Mouse (Mus musculus) midbrain, embryonic 11.5 days (tissue): ENCODE results near the gene Cdkl3. TPM values are rescaled to one million over a fixed set of nuclear protein-coding genes. Genes with fewer than 3 reads are reported as not detected.

Experiments used
- ATAC-seq: fragments of 200-750 bp; cut with Nextera tagmentation; 2 replicates; pipeline ENCODE4 v1.8.0; 2017; ENCODE audit warnings: moderate TSS enrichment, moderate library complexity; ENCODE audit not compliant: low FRiP score
- DNase-seq: peaks from one replicate; pipeline ENCODE4 v3.0.0; 2015; ENCODE audit warnings: low spot score; ENCODE audit errors: missing footprints
- H3K27ac ChIP-seq: fragments of 300-500 bp; sonication (generic); 2 replicates; pipeline ENCODE4 v1.5.1; 2014; ENCODE audit warnings: low read depth, low read length
- H3K27me3 ChIP-seq: fragments of 300-500 bp; sonication (generic); 2 replicates; pipeline ENCODE4 v1.6.1; 2014; ENCODE audit warnings: mild to moderate bottlenecking, low read length, moderate library complexity, mixed read lengths; ENCODE audit not compliant: control insufficient read depth, insufficient read depth
- H3K36me3 ChIP-seq: fragments of 300-500 bp; sonication (generic); 2 replicates; pipeline ENCODE4 v1.6.1; 2014; ENCODE audit warnings: mild to moderate bottlenecking, low read length, moderate library complexity, mixed read lengths; ENCODE audit not compliant: control insufficient read depth, insufficient read depth
- H3K4me1 ChIP-seq: fragments of 300-500 bp; sonication (generic); 2 replicates; pipeline ENCODE4 v1.6.1; 2014; ENCODE audit warnings: low read length; ENCODE audit not compliant: control insufficient read depth, insufficient read depth
- H3K4me2 ChIP-seq: fragments of 300-500 bp; sonication (generic); 2 replicates; pipeline ENCODE4 v1.6.1; 2014; ENCODE audit warnings: mild to moderate bottlenecking, moderate library complexity
- H3K4me3 ChIP-seq: fragments of 300-500 bp; sonication (generic); 2 replicates; pipeline ENCODE4 v1.5.1; 2014; ENCODE audit warnings: low read depth, low read length
- H3K9ac ChIP-seq: fragments of 300-500 bp; sonication (generic); 2 replicates; pipeline ENCODE4 v1.6.1; 2014; ENCODE audit warnings: low read length
- H3K9me3 ChIP-seq: fragments of 300-500 bp; sonication (generic); 2 replicates; pipeline ENCODE4 v1.6.1; 2016; ENCODE audit warnings: low read length; ENCODE audit not compliant: control insufficient read depth
- WGBS: fragments of 180-500 bp; shearing (Covaris S2); extraction: QIAGEN DNeasy Blood & Tissue Kit; methylation state at CpG from one replicate; pipeline ENCODE4 v1.1.7; 2014; 5-methylcytosine and 5-hydroxymethylcytosine counted together
- microRNA-seq: library from miRNA; unstranded; fragments of <30 nt; microRNA quantifications from one replicate; pipeline ENCODE4, GENCODE M21; 2017
- polyA plus RNA-seq: library from polyadenylated mRNA; unstranded; fragments of >200 nt; fragmentation: Nextera tagmentation; extraction: Ambion mirVana; gene quantifications from 2 replicates; pipeline ENCODE4 v1.2.1, GENCODE M21; 2014

Cdkl3 gene
- polyA plus RNA-seq, 1 experiment from 2014 or later, result 11.0 TPM

DNA sequence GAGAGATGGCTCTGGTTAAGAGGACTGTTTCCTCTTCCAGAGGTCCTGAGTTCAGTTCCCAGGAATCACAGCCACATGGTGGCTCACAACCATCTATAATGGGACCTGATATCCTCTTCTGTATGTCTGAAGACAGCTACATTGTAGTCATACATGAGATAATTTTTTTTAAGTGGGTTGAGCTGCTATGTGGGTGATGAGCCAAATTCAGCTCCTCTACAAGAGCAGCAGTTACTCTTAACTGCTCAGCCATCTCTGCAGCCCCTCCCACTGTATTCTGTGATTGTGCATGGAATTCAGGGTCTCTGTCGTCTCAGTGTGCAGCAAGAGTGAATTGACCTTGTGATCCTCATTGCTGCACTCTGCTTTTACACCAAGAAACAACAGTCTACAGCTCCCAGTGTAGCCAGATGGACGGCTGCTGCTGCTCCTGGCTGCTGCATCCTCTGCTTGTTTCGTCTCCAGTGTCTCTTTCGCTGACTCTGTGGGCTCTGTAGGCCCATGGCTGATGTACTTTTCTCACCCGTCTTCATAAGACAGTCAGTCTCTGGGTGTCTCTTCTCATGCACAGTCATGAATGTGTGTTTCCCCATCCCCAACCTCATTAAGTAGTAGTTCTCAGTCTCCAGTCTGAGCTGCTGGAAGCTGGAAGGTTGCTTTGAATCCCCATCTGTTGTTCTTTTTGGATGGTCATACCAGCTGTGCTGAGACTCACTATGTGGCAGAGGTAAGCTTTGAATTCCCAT lies 124.5 kb downstream of the Cdkl3 start:
- Histone ChIP-seq H3K4me1 (no peaks in the 10 kb centered on the region), H3K9me3 (no peaks in the 10 kb centered on the region), H3K4me3 (no peak overlapping the region), H3K27ac (no peak overlapping the region), H3K27me3 (no peaks in the 10 kb centered on the region), H3K36me3 (peaks cover 12% of the 10 kb centered on the region), H3K4me2 (no peak overlapping the region), H3K9ac (no peak overlapping the region)
- DNase-seq (no peak), ATAC-seq (no peak)
- WGBS, result 69% methylated on average over 5 of the region's 5 CpGs

DNA sequence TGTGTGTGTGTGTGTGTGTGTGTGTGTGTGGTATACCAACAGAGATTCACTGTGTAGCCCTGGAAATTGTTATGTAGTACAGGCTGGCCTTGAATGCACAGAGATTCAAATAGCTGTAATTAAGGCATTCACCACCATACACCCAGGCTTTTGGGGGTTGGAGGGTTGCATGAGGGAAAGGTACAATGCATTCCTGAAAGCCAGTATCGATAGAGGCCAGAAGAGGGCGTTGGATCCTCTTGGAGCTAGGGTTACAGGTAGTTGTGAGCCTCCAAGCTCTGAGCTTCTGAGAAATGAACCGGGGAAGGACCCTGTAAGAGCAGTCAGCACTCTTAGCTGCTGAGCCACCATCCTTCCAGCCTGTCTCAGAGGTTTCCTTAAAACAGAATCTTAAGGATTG lies 125.2 kb downstream of the Cdkl3 start:
- Histone ChIP-seq H3K4me2 (no peak overlapping the region), H3K4me1 (no peaks in the 10 kb centered on the region), H3K36me3 (peaks cover 8% of the 10 kb centered on the region), H3K9me3 (no peaks in the 10 kb centered on the region), H3K27me3 (no peaks in the 10 kb centered on the region), H3K27ac (no peak overlapping the region), H3K9ac (no peak overlapping the region), H3K4me3 (no peak overlapping the region)
- DNase-seq (no peak), ATAC-seq (no peak)
- WGBS, result 35% methylated on average over 3 of the region's 3 CpGs

DNA sequence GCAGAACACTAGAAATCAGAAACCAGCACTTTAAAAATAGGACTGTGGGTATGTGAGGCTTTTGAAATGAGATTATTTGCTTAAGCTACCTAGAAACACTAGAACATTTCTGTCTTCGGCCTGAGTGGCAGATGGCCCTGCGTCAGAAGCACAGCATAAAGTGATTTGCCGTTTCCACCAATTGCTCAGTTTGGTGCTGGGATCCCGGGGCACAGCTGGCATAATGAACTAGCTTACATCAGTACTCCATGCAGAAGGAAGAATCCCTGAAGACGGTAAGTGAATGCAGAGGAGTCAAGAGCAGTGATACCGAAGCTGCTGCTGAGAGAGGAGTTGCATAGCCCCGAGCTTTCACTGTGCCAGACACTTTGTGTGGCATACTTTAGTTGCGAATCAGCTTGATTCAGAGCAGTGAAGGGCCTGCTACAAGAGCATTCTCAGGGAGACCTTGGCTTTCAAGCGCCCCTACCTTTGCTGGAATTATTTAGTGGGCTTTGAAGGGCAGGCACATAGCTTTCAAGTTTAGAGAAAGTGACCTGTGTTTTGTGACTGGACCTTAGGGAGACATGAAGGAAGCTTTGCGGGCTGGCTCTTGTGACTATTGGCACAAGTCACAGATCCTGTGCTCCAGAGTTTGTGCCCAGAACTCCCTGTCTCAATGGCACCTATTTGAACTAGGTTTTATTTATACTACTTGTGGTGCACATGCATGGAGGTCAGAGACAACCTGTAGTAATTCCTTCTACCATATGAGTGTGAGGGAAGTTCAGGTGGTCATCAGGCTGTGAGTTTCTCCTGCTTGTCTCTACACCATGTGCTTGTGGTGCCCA lies 125.8 kb downstream of the Cdkl3 start:
- no peak overlapping the region for H3K27ac ChIP-seq
- ATAC-seq (no peak), DNase-seq (peak; percentile 88)
- 83% methylated on average over 10 of the region's 10 CpGs for WGBS
- H3K4me1 ChIP-seq, result no peaks in the 10 kb centered on the region
- H3K4me2 ChIP-seq, result no peak overlapping the region
- no peaks in the 10 kb centered on the region for H3K27me3 ChIP-seq
- no peaks in the 10 kb centered on the region for H3K9me3 ChIP-seq
- no peak overlapping the region for H3K9ac ChIP-seq
- H3K4me3 ChIP-seq, result no peak overlapping the region
- H3K36me3 ChIP-seq, result 0 out of 2 replicates have a peak, but pooled peaks cover 2% of the 10 kb centered on the region

DNA sequence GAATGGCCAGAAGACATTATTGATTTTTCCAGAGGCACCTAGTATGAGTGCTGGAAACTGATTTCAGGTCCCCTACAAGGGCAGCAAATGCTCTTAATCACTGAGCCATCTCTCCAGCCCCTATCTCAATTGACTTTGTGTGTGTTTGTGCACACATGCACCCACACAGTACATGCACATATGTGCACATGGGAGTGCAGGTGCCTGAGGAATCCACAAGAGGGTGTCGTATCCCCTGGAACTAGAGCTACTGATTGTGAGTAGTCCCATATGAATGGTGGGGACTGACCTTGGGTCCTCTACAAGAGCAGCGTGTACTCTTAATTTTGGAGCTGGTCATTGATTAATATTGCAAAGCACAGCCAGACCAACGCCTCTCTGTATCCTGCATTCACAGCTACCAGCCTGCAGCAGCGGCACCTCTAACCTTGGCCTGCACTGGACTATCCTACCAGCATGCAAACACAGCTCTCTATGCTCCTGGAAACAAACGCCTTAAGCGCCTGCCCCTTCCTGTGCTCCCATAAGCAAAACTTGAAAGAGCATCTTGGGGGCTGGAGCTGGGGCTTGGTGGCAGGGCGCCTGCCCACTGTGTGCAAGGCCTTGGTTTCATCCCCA lies 126.5 kb downstream of the Cdkl3 start:
- H3K27ac ChIP-seq, result no peak overlapping the region
- 84% methylated on average over 7 of the region's 7 CpGs for WGBS
- ATAC-seq (no peak), DNase-seq (no peak)
- no peaks in the 10 kb centered on the region; the same call in 1 of the 2 replicates for H3K9me3 ChIP-seq
- H3K36me3 ChIP-seq, result no peaks in the 10 kb centered on the region
- H3K4me3 ChIP-seq, result no peak overlapping the region
- H3K27me3 ChIP-seq, result no peaks in the 10 kb centered on the region
- H3K4me2 ChIP-seq, result no peak overlapping the region
- H3K9ac ChIP-seq, result no peak overlapping the region
- no peaks in the 10 kb centered on the region for H3K4me1 ChIP-seq

Small RNA genes within 50 kb of the gene (microRNA-seq; reads per million reads assigned to microRNA genes)
- gene Gm24157, result 2.3 reads per million, percentile 6 among the genes with 10 or more reads in this experiment
- gene Mir3061, result 25.4 reads per million, percentile 39 among the genes with 10 or more reads in this experiment

Other genes starting within 250 kb of the Cdkl3 start
- gene Sec24a, start 240.6 kb upstream of the Cdkl3 start, polyA plus RNA-seq, result 13.0 and 14.5 TPM in 2 replicates
- gene Sar1b, start 240.5 kb upstream of the Cdkl3 start, polyA plus RNA-seq, result 128 and 141 TPM in 2 replicates
- 0.20 and 0.22 TPM in 2 replicates for gene Jade2, start 146.6 kb upstream of the Cdkl3 start, polyA plus RNA-seq
- 141 and 142 TPM in 2 replicates for gene Cdkn2aipnl, start 36.6 kb upstream of the Cdkl3 start, polyA plus RNA-seq
- gene Ube2b, start 3.5 kb upstream of the Cdkl3 start, polyA plus RNA-seq, result 192 and 214 TPM in 2 replicates
- gene Ppp2ca, start 94.5 kb downstream of the Cdkl3 start, polyA plus RNA-seq, result 133 and 138 TPM in 2 replicates
- not detected in 2 replicates for gene Olfr1373, start 141.3 kb downstream of the Cdkl3 start, polyA plus RNA-seq
- gene Olfr1371, start 209.8 kb downstream of the Cdkl3 start, polyA plus RNA-seq, result not detected in 2 replicates
- 1,013 and 1,113 TPM in 2 replicates for gene Skp1a, start 227.8 kb downstream of the Cdkl3 start, polyA plus RNA-seq